Mouse (Mus musculus) B cell, adult (primary cell): ENCODE measurements around the gene Trim23. TPM values are rescaled to one million over a fixed set of nuclear protein-coding genes. Genes with fewer than 3 reads are reported as not detected.

Source experiments
- total RNA-seq: library from RNA; stranded (reverse); gene quantifications from 4 replicates; pipeline ENCODE4 v1.2.4, GENCODE M21; 2023; ENCODE audit not compliant: inconsistent age

Trim23 gene
- total RNA-seq: 12.9 to 15.1 TPM (median 14.0 TPM) in 4 replicates

GRCm38 (mm10) chr13:104178650-104179121 is at the start of gene Trim23:
TSS of gene Trim23 (plus strand) at chr13:104178797.

DNA sequence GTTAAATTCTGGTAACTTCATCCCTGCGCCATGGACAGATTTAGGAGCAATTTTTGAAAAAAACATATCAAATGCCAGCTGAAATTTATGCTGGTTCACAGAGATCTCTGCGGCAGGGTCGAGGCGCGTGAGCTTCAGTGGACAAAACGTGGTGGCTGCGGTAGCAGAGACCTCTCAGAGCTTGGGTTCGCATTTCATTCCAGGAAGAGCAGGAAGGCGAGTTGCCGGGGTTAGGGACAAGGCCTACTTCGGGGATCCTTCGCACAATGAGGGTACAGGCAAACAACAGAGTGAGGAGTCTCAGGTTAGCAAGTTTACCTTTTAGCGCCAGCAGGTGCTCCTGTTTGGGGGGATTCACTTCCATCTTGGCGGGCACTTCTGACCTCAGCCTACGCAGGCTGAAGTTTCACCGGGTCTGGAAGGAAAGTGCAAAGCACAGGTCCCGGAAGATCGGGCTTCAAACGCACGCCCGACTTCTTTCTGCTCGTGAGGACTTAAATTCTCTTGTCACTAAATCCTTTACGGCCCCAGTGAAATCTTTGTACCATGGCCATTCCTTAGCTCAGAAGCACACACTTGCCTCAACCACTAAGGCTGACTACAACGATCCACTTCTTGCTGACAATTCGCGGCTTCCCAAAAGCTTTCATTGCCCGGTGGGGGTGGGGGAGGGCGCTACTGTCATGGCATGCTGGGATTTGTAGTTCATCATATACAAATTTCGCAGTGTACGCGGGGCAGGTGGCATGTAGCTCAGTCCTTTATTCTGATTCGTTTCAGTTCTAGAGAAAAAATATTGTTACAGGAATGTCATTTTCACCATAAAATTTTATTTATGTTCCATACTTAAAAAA is 574 bp upstream of the Trim23 start, which contains the start of gene Trappc13:
Trappc13 (minus strand) TSS at position 674 of the 854 bp plus-strand sequence.

DNA sequence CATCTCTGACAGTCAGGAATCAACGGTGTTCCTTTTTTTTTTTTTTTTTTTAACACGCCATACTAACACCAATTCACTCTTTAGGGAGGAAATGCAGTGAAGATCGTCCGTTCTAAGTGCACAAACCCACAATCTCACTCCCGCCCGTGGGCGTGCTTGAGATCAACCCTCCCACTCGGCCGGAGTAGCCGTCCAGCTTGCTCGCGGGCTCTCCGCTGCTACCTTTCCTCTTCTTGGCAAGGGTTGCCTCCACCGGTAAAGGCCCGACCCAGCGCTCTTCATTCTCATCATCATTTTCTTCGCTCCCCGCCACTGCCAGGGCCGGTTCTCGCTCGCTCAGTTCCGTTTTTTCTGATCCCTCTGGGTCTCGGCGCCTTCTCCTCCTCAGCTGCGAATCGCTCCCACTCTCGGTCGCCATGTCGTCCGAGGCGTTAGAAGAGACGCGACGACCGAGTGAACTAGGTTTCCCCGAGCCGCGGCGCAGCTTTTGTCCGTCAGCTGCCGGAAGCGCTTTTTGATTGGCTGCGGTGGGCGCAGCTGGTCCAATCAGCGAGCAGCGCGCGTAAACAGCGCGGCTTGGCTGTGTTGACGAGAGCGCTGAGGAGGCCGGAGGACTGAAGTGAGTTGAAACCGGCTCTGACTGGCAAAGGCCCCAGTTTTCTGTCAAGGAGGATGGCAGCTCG is 49.9 kb downstream of the Trim23 start, which contains the start of the genes Cenpk and Ppwd1:
Cenpk (plus strand) TSS at position 228 of the 683 bp plus-strand sequence.
Ppwd1 (minus strand) TSS at position 460 of the 683 bp plus-strand sequence.

Other genes with a start within 250 kb of the Trim23 start
- 17.9 to 19.7 TPM (median 18.7 TPM) in 4 replicates for gene Nln, start 69.2 kb upstream of the Trim23 start, total RNA-seq
- gene Sgtb, start 69.1 kb upstream of the Trim23 start, total RNA-seq: 0.75 TPM in 1 of 4 replicates, not detected in the others
- gene Trappc13, start 328 bp upstream of the Trim23 start, total RNA-seq: 27.0 to 29.2 TPM (median 28.0 TPM) in 4 replicates
- gene Cenpk, start 49.8 kb downstream of the Trim23 start, total RNA-seq: 6.0 to 8.8 TPM (median 6.1 TPM) in 4 replicates
- 37.3 to 40.6 TPM (median 38.5 TPM) in 4 replicates for gene Ppwd1, start 50.0 kb downstream of the Trim23 start, total RNA-seq
- 16.5 to 25.0 TPM (median 22.1 TPM) in 4 replicates for gene Adamts6, start 109.0 kb downstream of the Trim23 start, total RNA-seq